Mouse (Mus musculus): ENCODE measurements around the gene Sntn.

The Sntn gene

GRCm38 (mm10) chr14:13670576-13670975, at the start of gene Sntn:
Gene Sntn, plus strand, starts transcription at chr14:13670876.
- no peak for DNase-seq

- no peak for DNase-seq
These were observed 20.8 kb upstream of the Sntn start for GRCm38 (mm10) chr14:13649865-13650264.

- DNase-seq = no peak
These were observed 19.6 kb upstream of the Sntn start for GRCm38 (mm10) chr14:13651039-13651438.

- DNase-seq = no peak
These were observed 19.0 kb upstream of the Sntn start for GRCm38 (mm10) chr14:13651541-13652298.

GRCm38 (mm10) chr14:13686716-13687115, 16.0 kb downstream of the Sntn start:
- DNase-seq = no peak

GRCm38 (mm10) chr14:13690426-13690825, 19.8 kb downstream of the Sntn start:
- no peak for DNase-seq

- no peak for DNase-seq
These were observed 61.6 kb downstream of the Sntn start for GRCm38 (mm10) chr14:13732263-13732662.

All from right cerebral cortex, postnatal 4 days (tissue).